Mouse (Mus musculus) cerebellum, adult 9-10 months (tissue): Measurements from ENCODE around the gene Rft1.
A peak's percentile ranks its signal among the peaks of the same experiment; 100 is the strongest.

Experiments
- DNase-seq: peaks from one replicate; pipeline ENCODE4 v3.0.0; 2022

Gene Rft1

GRCm38 (mm10) chr14:30630811-30631576, 23.2 kb upstream of the Rft1 start:
- DNase-seq = no peak

- no peak for DNase-seq
Observed at GRCm38 (mm10) chr14:30631834-30632233, 22.3 kb upstream of the Rft1 start.

- no peak for DNase-seq
Observed at GRCm38 (mm10) chr14:30633708-30634107, 20.5 kb upstream of the Rft1 start.

- no peak for DNase-seq
Observed at GRCm38 (mm10) chr14:30634418-30634817, 19.7 kb upstream of the Rft1 start.

DNA sequence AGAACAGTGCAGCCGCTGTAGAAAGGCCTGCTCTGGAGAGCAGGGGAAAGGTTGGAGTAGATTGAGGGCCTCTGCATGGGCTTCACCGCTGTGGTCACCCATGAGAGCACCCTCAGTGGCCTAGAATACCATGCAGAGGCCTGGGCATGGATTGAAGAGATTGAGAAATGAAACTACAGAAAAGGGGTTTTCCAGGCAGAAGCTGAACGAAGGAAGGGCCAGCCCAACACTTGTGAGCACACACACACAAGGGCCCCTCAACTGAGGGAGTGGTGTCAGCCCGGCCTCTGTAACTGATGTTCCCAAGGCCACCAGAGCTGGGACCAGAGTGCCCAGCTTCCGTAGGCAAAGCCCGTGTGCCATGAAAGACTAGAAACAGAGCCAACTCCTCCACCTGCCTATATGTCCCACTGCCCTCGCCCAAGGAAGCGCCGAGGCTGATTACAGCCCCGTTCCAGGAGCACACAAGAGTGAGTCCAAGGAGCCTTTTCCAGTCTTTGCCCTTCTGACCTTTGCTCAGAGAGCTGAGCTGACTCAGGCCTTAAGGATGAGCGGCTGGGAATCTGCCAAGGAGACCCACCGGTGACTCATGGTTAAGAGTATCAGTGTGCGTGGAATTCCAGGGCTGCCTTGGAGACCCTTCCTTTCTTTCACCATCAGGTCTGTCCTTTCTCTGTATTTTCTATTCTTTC, 18.8 kb upstream of the Rft1 start:
- DNase-seq = no peak

- DNase-seq = no peak
Observed at GRCm38 (mm10) chr14:30636499-30636898, 17.7 kb upstream of the Rft1 start.

DNA sequence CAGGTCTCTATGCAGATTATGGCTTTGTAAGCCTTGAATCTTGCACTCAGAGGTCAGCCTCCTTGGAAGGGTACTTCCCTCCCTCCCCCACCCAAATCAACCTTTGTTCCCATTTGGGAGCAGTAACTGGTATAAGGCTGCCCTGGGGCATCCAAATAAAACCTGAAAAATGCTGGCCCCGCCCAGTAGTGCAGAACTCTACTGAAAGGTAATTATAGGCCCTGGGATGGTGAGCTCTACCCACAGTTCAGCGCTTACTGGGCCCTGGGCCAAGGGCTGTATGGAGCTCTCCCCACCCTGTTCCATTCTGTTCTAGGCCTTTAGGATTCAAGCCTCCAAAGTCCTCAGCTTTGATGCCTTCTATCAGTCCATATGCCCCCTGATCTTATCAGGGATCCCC, 17.1 kb upstream of the Rft1 start:
- no peak for DNase-seq

GRCm38 (mm10) chr14:30638009-30638408, 16.2 kb upstream of the Rft1 start:
- no peak for DNase-seq

- no peak for DNase-seq
Observed at GRCm38 (mm10) chr14:30638686-30639085, 15.5 kb upstream of the Rft1 start.

DNA sequence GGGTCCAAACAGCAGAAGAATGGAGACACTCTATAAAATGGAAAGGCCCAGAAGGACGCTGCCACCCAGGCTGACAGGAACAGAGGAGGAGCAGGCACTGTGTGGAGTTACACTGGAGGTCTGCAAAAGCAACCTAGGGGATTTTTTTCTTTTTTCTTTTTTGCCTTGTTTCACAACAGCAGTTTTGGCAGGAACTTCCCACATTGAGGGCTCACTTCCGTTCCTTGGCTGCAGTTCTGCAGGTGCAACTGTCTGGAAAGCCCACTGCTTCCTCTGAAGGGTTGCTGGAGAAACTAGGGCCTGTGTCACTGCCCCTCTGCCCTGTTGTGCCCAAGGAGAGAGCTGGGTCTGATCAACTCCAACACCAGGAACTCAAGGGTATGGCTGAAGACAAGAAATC, 12.4 kb upstream of the Rft1 start:
- DNase-seq = no peak

GRCm38 (mm10) chr14:30644026-30644425, 10.1 kb upstream of the Rft1 start:
- no peak for DNase-seq

DNA sequence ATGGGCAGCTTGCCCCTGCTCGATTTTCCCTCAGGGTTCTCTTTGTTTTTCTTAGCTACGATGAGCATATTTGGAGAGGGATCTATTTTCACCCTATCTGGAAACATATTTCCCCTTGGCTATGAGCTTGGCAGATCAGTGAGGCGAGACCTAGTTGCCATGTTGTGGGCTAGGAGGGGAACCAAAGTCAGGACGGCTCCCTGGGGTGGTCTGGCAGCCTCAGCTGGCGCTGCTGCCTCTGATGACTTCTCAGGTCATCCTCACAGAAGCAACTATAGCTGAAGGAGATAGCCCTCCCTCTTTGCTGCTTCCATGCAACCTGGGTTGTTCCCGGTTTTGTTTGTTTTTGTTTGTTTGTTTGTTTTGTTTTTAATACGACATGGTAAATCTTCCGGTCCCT, 9.1 kb upstream of the Rft1 start:
- DNase-seq = no peak

DNA sequence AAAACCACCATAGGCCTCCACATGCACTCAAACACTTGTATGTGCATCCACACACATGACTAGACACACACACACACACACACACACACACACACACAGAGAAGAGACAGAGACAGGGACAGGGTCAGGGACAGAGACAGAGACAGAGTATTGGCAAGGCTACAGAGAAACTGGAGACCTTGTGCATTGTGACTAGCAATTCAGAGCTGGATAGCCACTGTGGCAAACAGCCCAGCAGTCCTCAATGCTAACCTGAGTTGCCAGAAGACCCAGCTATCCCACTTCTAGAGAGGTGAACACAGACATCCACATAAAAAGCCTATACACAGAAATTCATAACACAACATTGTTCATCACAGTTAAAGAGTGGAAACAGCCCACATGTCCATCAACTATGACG, 7.7 kb upstream of the Rft1 start:
- no peak for DNase-seq

DNA sequence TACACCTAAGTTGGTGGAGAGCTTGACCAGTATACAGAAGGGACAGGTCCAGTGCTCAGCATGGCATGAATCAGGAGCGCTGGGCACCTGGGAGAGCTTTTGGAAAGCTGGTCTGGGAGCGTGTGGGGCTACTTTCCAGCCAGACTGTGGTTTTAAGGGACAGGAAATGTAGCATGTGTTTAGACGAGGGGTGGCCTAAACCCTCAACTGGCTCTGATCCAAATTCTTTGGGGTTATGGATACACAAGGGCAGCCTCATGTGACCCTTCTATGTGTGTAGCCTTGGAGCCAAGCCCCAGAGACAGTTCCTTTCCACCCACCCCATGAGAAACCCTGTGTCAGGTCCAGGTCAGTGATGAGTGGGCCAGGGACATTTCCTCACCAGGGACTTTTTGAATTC, 5.7 kb upstream of the Rft1 start:
- DNase-seq = no peak

DNA sequence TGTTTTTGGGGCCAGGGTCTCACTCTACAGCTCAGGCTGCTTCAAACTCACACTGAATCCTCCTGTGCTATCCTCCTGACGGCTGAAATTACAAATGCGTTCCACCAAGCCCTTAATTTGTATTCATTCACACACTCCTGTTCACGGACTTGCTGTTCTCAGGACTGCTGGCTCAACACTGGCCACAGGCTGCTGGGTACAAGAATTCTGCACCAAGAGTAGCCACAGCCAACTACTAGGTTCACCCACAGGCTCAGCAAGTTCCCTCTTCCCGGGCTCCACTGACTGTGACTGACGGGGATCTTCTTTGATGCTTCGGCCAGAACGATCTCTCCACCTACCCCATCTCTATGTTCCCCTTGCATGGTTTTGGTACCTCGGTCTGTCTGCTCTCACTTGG, 4.4 kb upstream of the Rft1 start:
- no peak for DNase-seq

DNA sequence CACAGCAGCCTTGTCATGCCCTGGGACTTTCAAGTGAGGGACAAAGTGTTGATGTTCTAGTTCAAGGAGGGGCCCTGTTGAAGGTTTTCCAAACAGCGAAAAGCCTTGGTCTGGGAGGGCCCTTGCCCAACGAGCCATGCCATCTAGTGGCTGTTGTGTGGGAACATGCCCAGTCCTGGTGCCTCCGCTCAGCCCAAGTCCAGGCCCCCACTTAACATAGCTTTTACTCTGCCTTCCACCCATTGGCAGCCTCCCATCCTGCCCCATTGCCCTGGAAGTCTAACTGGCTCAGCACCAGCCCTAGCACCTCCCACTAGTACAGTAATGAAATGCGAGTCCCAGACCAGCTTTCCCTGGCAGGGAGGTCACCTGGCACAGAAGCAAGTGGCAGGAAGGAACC, 3.2 kb upstream of the Rft1 start:
- peak; percentile 27 for DNase-seq

- no peak for DNase-seq
Observed at GRCm38 (mm10) chr14:30654691-30655228, 600 bp downstream of the Rft1 start.

DNA sequence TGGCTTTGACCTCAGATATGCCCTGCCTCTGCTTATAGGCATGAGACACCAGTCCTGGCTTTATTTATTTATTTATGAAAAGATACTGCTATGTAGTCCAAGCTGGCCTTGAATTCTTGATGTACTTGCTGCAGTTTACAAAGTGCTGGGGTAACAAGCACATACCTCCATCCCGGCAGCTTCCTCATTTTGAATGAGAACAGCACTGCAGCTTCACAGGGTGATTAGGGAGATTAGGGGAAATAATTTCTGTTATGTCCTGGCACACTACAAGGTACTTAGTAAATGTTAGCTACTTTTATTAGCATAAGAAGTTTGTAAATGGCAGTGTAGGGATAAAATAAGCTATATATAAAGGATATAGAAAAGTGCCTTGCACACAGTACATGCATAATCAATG, 1.4 kb downstream of the Rft1 start:
- peak; percentile 16 for DNase-seq

GRCm38 (mm10) chr14:30666061-30666460, 11.9 kb downstream of the Rft1 start:
- no peak for DNase-seq

GRCm38 (mm10) chr14:30666604-30667003, 12.4 kb downstream of the Rft1 start:
- no peak for DNase-seq

DNA sequence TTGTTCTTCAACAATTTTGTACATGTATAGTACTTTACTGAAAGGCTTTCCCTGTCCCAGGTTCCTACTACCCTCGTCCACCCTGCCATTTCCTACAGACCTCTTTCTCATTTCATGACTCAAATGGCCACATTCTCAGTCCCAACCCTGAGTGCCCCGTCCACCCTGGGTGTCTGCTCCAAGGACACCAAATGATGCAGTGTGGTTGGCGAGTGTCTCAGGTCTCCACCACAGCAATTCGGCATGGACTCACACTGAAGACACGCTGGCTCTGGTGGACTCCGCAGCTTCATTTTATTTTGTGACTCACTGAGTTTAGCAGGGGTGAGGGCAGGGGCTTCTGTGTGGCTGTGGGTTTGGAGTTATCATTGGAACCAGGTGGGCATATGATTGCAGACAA, 16.0 kb downstream of the Rft1 start:
- DNase-seq = no peak

- no peak for DNase-seq
Observed at GRCm38 (mm10) chr14:30671095-30671985, 17.2 kb downstream of the Rft1 start.

DNA sequence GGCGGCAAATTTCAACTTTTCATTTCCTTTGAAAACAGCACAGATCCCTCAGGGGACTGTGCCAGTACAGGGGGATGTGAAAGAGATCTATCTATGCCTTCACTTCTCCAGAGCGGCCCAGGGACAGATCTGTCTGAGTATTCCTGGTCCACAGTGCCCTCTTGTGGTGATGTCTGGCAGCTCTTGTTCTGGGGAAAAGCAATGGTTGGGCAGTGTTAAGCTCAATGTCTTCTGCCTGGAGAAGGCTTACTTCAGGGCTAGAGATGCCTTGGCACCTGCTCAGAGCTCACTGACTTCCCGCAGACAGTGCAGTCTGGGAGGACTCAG, 17.8 kb downstream of the Rft1 start:
- DNase-seq = peak; percentile 87

DNA sequence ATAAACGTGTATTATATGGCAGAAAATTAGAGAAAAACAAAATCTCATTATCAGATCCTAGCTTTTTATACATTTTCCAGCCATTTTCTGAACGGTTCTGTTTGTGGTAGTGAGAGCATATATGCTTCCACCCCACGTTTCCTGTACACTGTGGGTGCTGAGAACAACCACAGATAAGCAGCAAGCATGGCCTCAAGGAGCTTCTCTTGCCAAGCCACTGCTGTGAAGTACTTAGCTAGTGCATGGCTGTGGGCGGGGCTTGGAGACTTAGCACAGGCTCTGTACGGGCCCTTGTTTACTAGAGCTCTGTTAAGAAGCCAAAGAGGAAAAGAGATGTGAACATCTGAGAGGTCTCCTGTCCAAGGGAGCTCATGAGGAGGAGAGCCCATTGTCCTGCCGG, 20.8 kb downstream of the Rft1 start:
- DNase-seq = no peak
